Mouse (Mus musculus): Measurements from ENCODE around the gene Hrc.

DNA sequence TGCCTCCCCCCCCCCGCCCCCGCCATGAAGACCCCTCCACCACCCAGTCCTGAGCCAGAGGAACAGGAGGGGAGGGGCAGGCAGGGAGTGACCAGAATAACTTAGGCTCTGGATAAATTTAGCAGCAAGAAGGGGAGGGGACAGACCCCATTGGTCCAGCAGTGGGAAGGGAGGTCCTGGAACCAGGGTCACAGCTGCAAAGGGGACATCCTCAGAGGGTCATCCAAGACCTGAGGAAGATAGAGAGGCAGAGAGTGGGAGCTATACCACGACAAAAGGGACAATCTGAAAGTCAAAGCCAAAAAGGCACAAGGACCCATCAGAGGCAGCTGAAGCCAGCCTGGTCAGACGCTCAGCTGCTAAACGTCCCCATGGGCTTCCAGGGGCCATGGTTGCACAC is at the start of gene Hrc:
- TF ChIP-seq CTCF (IDR thresholded peaks at IDR 0.05; ENCODE audit: low read depth, low read length) (no peak), GATA2 (IDR thresholded peaks at IDR 0.05; ENCODE audit: borderline replicate concordance, low read depth, low read length) (no peak), GATA1 (IDR thresholded peaks at IDR 0.05; ENCODE audit: borderline replicate concordance, low read length) (no peak)
